Mouse (Mus musculus): ENCODE data around the gene Arhgap28. TPM values are rescaled to one million over a fixed set of nuclear protein-coding genes. Genes with fewer than 3 reads are reported as not detected.
A peak's percentile ranks its signal among the peaks of the same experiment; 100 is the strongest.
"Not testable (repeated sequence)": the region's sequence is repeated elsewhere in the genome, so short reads cannot be mapped to it uniquely, and the experiment has no call there.

Gene Arhgap28
- polyA plus RNA-seq, 1 experiment from 2014 or later: 70.4 TPM

DNA sequence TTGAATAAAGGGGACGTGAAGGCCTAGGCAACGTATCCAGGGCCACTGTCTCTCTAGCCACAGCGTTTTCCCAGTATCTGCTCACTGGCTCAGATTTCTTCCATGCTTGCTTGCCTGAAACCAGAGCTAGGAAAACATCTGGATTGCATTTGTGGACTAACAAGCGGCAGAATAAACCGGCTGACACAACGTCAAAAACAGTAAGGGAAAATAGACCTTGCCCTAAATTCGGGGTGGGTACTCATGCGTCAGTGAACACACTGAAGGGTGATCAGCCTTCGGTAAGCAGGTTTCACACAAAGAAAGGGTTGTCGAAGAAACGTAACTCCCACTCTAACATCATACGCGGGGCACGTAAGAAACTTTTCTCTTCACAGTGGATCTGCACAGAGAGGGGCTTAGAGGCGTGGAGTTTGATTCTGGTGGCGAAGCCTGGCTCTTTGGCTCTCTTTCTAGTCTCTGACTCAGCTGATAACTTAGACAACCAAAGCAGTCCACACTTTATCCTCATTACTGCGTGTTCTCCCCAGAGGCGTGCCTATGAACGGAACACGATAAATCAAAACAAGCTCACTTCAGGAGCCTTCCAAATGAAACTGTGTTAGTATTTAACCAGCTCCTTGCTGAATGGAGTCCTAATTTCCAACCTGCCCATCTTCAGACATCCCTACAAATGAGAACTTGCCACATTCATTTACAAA is 137.2 kb downstream of the Arhgap28 start:
- no peaks in the 10 kb centered on the region for H3K27me3 ChIP-seq (ENCODE audit: insufficient read depth, low read length)
- peaks cover 74% of the 10 kb centered on the region for H3K36me3 ChIP-seq (ENCODE audit: insufficient read depth)
- DNase-seq: peak; percentile 48
- H3K4me1 ChIP-seq (ENCODE audit: insufficient read depth): no peaks in the 10 kb centered on the region
- no peak overlapping the region for H3K4me2 ChIP-seq
- no peak for TF ChIP-seq CTCF (IDR thresholded peaks at IDR 0.05; ENCODE audit: low read depth)
- no peaks in the 10 kb centered on the region for H3K9me3 ChIP-seq (ENCODE audit: low read depth, low read length)
- 63% methylated on average over 20 of the region's 20 CpGs for WGBS
- no peak overlapping the region for H3K4me3 ChIP-seq (ENCODE audit: low read depth, low read length)
- H3K27ac ChIP-seq (ENCODE audit: low read depth): peak overlapping the region; percentile 69
- H3K9ac ChIP-seq: no peak overlapping the region
- no peak for ATAC-seq (ENCODE audit: insufficient read depth)

DNA sequence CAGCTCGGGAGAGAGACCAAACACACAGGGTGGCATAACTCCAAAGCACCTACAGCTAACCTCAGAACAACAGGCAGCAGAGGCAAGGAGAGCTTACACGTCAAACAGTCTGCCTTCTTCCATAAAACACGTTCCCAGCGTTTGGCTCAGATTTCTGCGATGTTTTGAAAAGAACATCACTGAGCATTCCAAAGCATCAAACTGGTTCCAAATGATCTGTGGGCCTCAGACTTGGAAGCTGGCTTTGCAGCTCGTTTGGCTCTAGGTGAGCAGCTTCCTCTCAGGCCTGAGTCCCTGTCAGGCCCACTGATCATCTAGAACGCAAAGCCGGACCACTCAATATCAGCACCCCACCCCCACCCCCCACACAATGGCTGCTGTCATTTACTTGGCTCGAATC is 137.9 kb downstream of the Arhgap28 start:
- Histone ChIP-seq H3K27ac (ENCODE audit: low read depth) (peak overlapping the region; percentile 69; the same call in 1 of the 2 replicates), H3K36me3 (ENCODE audit: insufficient read depth) (peaks cover 74% of the 10 kb centered on the region), H3K9ac (no peak overlapping the region), H3K9me3 (ENCODE audit: low read depth, low read length) (no peaks in the 10 kb centered on the region), H3K4me3 (ENCODE audit: low read depth, low read length) (no peak overlapping the region), H3K27me3 (ENCODE audit: insufficient read depth, low read length) (no peaks in the 10 kb centered on the region), H3K4me2 (no peak overlapping the region), H3K4me1 (ENCODE audit: insufficient read depth) (no peaks in the 10 kb centered on the region)
- no peak; the same call in 1 of the 2 replicates for ATAC-seq (ENCODE audit: insufficient read depth)
- peak; percentile 76 for DNase-seq
- WGBS: 59% methylated on average over 9 of the region's 9 CpGs
- TF ChIP-seq CTCF (IDR thresholded peaks at IDR 0.05; ENCODE audit: low read depth): no peak

DNA sequence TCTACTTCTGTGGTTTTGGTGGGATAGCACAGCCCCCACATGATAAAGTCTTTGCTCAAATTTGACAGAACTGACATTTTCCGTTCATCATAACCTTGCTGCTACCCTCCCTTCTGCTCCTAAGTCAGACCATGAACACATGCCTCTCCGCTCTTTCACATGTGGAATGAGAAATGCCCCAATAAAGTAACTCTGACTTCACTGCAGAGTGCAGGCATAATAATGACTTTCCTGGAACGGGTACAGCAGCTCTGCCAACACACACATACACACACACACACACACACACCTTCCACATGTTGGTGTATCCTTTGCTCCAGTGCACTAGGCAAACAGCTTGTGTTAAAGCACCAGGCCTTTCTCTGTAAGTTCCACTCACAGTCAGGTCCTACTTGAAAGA is 139.0 kb downstream of the Arhgap28 start:
- Histone ChIP-seq H3K27me3 (ENCODE audit: insufficient read depth, low read length) (no peaks in the 10 kb centered on the region), H3K36me3 (ENCODE audit: insufficient read depth) (peaks cover 79% of the 10 kb centered on the region), H3K27ac (ENCODE audit: low read depth) (no peak overlapping the region), H3K9me3 (ENCODE audit: low read depth, low read length) (no peaks in the 10 kb centered on the region), H3K4me1 (ENCODE audit: insufficient read depth) (no peaks in the 10 kb centered on the region), H3K9ac (no peak overlapping the region), H3K4me3 (ENCODE audit: low read depth, low read length) (no peak overlapping the region), H3K4me2 (no peak overlapping the region)
- 80% methylated on average over 3 of the region's 3 CpGs for WGBS
- DNase-seq (no peak), ATAC-seq (ENCODE audit: insufficient read depth) (no peak)
- no peak for TF ChIP-seq CTCF (IDR thresholded peaks at IDR 0.05; ENCODE audit: low read depth)

DNA sequence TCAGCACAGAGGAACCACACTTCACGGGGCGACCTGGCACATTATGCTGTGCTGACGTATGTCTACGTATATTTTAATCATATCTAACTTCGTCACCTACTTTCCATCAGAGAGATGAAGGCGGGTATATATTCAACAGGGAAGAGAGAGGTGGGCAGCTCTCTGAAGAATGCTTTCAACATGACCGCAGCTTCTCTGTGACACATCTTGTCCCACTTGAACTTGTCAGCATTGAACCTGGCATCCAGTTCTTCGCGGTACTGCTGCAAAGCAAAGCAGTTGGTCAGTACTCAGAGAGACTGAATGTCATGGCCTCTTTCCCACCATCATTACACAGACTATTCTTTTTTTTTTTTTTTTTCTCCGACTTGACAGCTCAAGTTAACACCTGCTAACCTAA is 139.6 kb downstream of the Arhgap28 start:
- no peak for TF ChIP-seq CTCF (IDR thresholded peaks at IDR 0.05; ENCODE audit: low read depth)
- no peaks in the 10 kb centered on the region for H3K9me3 ChIP-seq (ENCODE audit: low read depth, low read length)
- H3K27ac ChIP-seq (ENCODE audit: low read depth): no peak overlapping the region
- 81% methylated on average over 10 of the region's 10 CpGs for WGBS
- no peak for ATAC-seq (ENCODE audit: insufficient read depth)
- no peak overlapping the region for H3K9ac ChIP-seq
- H3K4me1 ChIP-seq (ENCODE audit: insufficient read depth): no peaks in the 10 kb centered on the region
- peaks cover 79% of the 10 kb centered on the region for H3K36me3 ChIP-seq (ENCODE audit: insufficient read depth)
- no peak overlapping the region for H3K4me2 ChIP-seq
- DNase-seq: no peak
- H3K4me3 ChIP-seq (ENCODE audit: low read depth, low read length): no peak overlapping the region
- H3K27me3 ChIP-seq (ENCODE audit: insufficient read depth, low read length): no peaks in the 10 kb centered on the region

DNA sequence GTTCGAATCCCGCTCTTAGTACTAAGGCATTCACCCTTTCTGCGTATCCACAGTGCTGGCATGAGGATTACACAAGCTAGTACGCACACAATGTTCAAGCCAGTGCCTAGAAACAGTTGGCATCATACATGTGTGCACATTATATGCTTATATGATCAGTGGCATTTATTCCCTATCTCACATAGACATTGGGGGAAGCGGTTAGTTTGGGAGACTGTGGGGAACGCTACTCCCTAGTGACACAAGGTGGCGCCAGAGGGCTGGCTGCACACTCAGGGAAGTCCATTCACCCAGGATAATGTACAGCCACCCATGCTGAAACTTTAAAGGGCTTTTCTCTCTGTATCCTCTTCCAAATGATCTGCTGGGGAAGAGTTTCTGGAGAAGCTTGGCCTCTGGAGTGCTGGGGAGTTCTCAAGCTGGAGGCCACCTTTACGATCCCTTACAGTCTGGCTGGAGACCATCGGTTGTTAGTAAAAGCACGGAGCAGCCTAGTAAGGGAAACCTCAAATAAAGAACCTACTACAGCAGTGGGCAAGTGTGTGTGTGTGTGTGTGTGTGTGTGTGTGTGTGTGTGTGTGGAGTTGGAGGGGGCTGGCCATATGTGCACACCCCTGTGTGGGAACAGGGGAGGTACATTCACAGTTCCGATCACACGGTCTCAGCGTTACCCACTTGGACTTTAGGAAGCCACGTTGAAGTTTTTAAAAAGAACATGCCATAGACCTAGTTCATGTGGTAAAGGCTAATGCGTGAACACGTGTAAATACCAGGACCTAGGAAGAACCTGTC is 142.0 kb downstream of the Arhgap28 start:
- TF ChIP-seq CTCF (IDR thresholded peaks at IDR 0.05; ENCODE audit: low read depth): peak; percentile 97
- WGBS: 72% methylated on average over 16 of the region's 16 CpGs

DNA sequence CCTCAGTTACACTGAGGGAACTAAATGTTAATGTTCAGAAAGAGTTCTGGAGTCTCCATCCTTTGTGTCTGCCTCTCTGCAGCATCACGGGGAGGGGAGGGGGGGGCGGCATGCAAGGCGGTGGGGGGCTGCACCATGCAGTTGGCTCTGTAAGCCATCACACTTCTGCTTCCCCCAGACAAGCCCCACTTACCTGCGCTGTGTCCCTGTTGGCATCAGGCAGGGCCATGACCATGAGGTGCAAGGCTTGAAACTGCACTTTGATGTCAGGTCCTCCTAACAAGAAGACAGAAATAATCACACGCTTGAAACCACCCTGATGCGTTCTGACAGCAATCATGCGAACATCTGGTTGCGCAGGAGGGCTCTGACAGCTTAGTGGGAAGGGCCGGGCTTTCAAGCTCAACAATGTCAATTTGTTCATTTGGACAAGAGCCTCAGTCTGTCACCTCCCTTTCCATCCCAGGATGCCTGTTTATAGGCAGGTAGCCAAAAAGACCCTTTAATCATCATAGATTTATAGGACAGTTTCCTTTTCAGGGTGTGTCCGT is 142.8 kb downstream of the Arhgap28 start:
- Histone ChIP-seq H3K9ac (no peak overlapping the region), H3K27ac (ENCODE audit: low read depth) (no peak overlapping the region), H3K4me2 (no peak overlapping the region), H3K4me1 (ENCODE audit: insufficient read depth) (no peaks in the 10 kb centered on the region), H3K27me3 (ENCODE audit: insufficient read depth, low read length) (no peaks in the 10 kb centered on the region), H3K9me3 (ENCODE audit: low read depth, low read length) (no peaks in the 10 kb centered on the region), H3K36me3 (ENCODE audit: insufficient read depth) (peaks cover 89% of the 10 kb centered on the region), H3K4me3 (ENCODE audit: low read depth, low read length) (no peak overlapping the region)
- ATAC-seq (ENCODE audit: insufficient read depth): no peak
- no peak for DNase-seq
- WGBS: 83% methylated on average over 10 of the region's 10 CpGs
- TF ChIP-seq CTCF (IDR thresholded peaks at IDR 0.05; ENCODE audit: low read depth): no peak

More for the DNA sequence above, 142.0 kb downstream of the Arhgap28 start:
- Histone ChIP-seq H3K9me3 (ENCODE audit: low read depth, low read length) (no peaks in the 10 kb centered on the region), H3K4me1 (ENCODE audit: insufficient read depth) (no peaks in the 10 kb centered on the region), H3K27me3 (ENCODE audit: insufficient read depth, low read length) (no peaks in the 10 kb centered on the region), H3K36me3 (ENCODE audit: insufficient read depth) (peaks cover 90% of the 10 kb centered on the region), H3K4me2 (no peak overlapping the region), H3K4me3 (ENCODE audit: low read depth, low read length) (no peak overlapping the region), H3K27ac (ENCODE audit: low read depth) (no peak overlapping the region), H3K9ac (no peak overlapping the region)
- DNase-seq (peak; percentile 88), ATAC-seq (ENCODE audit: insufficient read depth) (peak; percentile 51)

DNA sequence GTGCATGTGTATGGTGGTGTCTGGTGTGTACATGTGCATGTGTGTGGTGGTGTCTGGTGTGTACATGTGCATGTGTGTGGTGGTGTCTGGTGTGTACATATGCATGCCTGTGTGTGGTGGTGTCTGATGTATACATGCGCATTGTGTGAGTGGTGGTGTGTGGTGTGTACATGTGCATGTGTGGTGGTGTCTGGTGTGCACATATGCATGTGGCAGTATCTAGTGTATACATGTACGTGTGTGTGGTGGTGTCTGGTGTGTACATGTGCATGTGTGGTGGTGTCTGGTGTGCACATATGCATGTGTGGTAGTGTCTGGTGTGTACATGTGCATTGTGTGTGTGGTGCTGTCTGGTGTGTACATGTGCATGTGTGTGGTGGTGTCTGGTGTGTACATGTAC is 162.4 kb downstream of the Arhgap28 start:
- not testable (repeated sequence) for H3K9ac ChIP-seq; DNase-seq; H3K9me3 ChIP-seq (ENCODE audit: low read depth, low read length); H3K4me1 ChIP-seq (ENCODE audit: insufficient read depth); H3K4me2 ChIP-seq; ATAC-seq (ENCODE audit: insufficient read depth); H3K27me3 ChIP-seq (ENCODE audit: insufficient read depth, low read length); H3K27ac ChIP-seq (ENCODE audit: low read depth); H3K4me3 ChIP-seq (ENCODE audit: low read depth, low read length)
- H3K36me3 ChIP-seq (ENCODE audit: insufficient read depth): peaks cover 37% of the 10 kb centered on the region
- WGBS: 92% methylated on average over 2 of the region's 2 CpGs
